Mouse (Mus musculus): ENCODE data around the gene Agbl2.

GRCm38 (mm10) chr2:90825515-90826172 lies 43.1 kb downstream of the Agbl2 start:
- TF ChIP-seq CTCF (IDR thresholded peaks at IDR 0.05; ENCODE audit: extremely low read depth, insufficient read depth, insufficient read length, insufficient replicate concordance) (no peak), POLR2A (IDR thresholded peaks at IDR 0.05; ENCODE audit: low read depth, low read length) (no peak)

All from spleen, adult 2 months (tissue).